Mouse (Mus musculus) lung, postnatal 0 days (tissue): ENCODE measurements at regions not wholly inside any gene's neighbourhood (a gene's known extent, or its start where the extent isn't known, plus 50 kb on each side); places are given as distances from the start of the nearest gene placed in this dataset.

Experiments
- CTCF ChIP-seq: IDR thresholded peaks from 2 replicates; pipeline ENCODE4 v1.5.1; 2016; ENCODE audit warnings: antibody characterized with exemption, mild to moderate bottlenecking
- EP300 ChIP-seq: IDR thresholded peaks from 2 replicates; pipeline ENCODE4 v1.6.1; 2016; ENCODE audit warnings: antibody characterized with exemption, mild to moderate bottlenecking, control low read depth

DNA sequence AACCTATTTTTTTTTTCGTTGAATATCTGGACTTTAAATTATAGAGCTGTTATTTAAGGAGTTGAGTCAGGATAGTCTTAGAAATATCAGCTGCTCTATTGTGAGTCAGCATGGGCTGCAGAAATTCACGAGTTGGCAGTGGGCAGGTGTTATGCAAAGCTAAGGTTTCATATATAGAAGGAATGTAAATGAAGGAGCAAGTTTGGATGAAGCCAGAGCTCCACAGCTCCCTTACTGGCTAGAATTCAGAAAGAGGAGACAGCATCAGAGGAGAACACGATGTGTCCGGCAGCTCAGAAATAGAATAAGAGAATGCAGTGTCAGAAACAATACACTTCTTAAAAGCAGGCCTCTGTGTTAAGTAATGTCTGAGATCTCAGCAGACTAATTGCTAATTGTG is 400.9 kb downstream of the Trim52 start:
- TF ChIP-seq CTCF: no peak
- TF ChIP-seq EP300: no peak
